Mouse (Mus musculus): Measurements from ENCODE around the gene Scamp2.

DNA sequence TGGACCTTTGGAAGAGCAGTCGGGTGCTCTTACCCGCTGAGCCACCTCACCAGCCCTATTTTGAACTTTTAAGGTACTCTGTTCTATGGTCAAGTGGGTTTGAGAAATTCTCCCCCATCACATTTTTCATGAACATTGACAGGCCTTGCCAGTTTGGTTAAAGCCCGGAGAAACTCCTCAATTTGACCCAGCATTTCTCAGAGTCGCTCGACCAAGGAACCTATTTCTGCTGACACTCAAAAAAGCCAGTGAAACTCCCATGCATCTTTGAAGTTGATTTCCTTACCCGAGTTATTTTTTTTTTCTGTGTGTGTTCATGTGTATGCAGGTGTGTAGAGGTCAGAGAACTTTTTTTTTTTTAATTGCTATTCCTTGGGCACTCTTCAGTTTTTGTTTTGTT is 3.9 kb downstream of the Scamp2 start:
- TF ChIP-seq GATA1 (IDR thresholded peaks at IDR 0.05; ENCODE audit: borderline replicate concordance, low read length) (no peak), FLI1 (IDR thresholded peaks at IDR 0.05; ENCODE audit: low read length) (no peak)

Data from megakaryocyte, embryonic 14.5 days (primary cell).